Mouse (Mus musculus): ENCODE data around the gene Gas7.

The Gas7 gene

GRCm38 (mm10) chr11:67488156-67488555, 32.9 kb downstream of the Gas7 start:
- in situ Hi-C loops (cut with MboI, MseI), result no loop called here

GRCm38 (mm10) chr11:67489647-67490175, 34.5 kb downstream of the Gas7 start:
- in situ Hi-C loops (cut with MboI, MseI), result no loop called here

- in situ Hi-C loops (cut with MboI, MseI), result no loop called here
These were observed 41.6 kb downstream of the Gas7 start for GRCm38 (mm10) chr11:67496796-67497195.

GRCm38 (mm10) chr11:67500115-67500514, 44.9 kb downstream of the Gas7 start:
- in situ Hi-C loops (cut with MboI, MseI), result no loop called here

GRCm38 (mm10) chr11:67501468-67502244, 46.4 kb downstream of the Gas7 start:
- in situ Hi-C loops (cut with MboI, MseI), result no loop called here

GRCm38 (mm10) chr11:67509219-67509876, 54.1 kb downstream of the Gas7 start:
- in situ Hi-C loops (cut with MboI, MseI), result no loop called here

GRCm38 (mm10) chr11:67510831-67511230, 55.6 kb downstream of the Gas7 start:
- in situ Hi-C loops (cut with MboI, MseI), result no loop called here

- in situ Hi-C loops (cut with MboI, MseI), result no loop called here
These were observed 57.8 kb downstream of the Gas7 start for GRCm38 (mm10) chr11:67513001-67513400.

- in situ Hi-C loops (cut with MboI, MseI), result no loop called here
These were observed 59.2 kb downstream of the Gas7 start for GRCm38 (mm10) chr11:67514401-67514800.

GRCm38 (mm10) chr11:67515020-67515911, 60.0 kb downstream of the Gas7 start:
- in situ Hi-C loops (cut with MboI, MseI), result no loop called here

- in situ Hi-C loops (cut with MboI, MseI), result no loop called here
These were observed 60.7 kb downstream of the Gas7 start for GRCm38 (mm10) chr11:67515912-67516305.

GRCm38 (mm10) chr11:67517748-67518147, 62.5 kb downstream of the Gas7 start:
- in situ Hi-C loops (cut with MboI, MseI), result no loop called here

- in situ Hi-C loops (cut with MboI, MseI), result no loop called here
These were observed 63.7 kb downstream of the Gas7 start for GRCm38 (mm10) chr11:67518985-67519384.

- in situ Hi-C loops (cut with MboI, MseI), result no loop called here
These were observed 67.4 kb downstream of the Gas7 start for GRCm38 (mm10) chr11:67522671-67523070.

GRCm38 (mm10) chr11:67523806-67524205, 68.6 kb downstream of the Gas7 start:
- in situ Hi-C loops (cut with MboI, MseI), result no loop called here

GRCm38 (mm10) chr11:67524731-67525130, 69.5 kb downstream of the Gas7 start:
- in situ Hi-C loops (cut with MboI, MseI), result loop anchor here (5.0 kb wide), 1 partner anchor 118 kb away; no protein-coding TSS in a partner anchor

GRCm38 (mm10) chr11:67525841-67526240, 70.6 kb downstream of the Gas7 start:
- in situ Hi-C loops (cut with MboI, MseI), result loop anchor here (5.0 kb wide), 1 partner anchor 116 kb away; no protein-coding TSS in a partner anchor

- in situ Hi-C loops (cut with MboI, MseI), result loop anchor here (5.0 kb wide), 1 partner anchor 115 kb away; no protein-coding TSS in a partner anchor
These were observed 71.6 kb downstream of the Gas7 start for GRCm38 (mm10) chr11:67526621-67527545.

GRCm38 (mm10) chr11:67531286-67531685, 76.0 kb downstream of the Gas7 start:
- in situ Hi-C loops (cut with MboI, MseI), result no loop called here

- in situ Hi-C loops (cut with MboI, MseI), result no loop called here
These were observed 76.8 kb downstream of the Gas7 start for GRCm38 (mm10) chr11:67531926-67532565.

All from T-helper 1 cell (primary cell).